Mouse (Mus musculus) megakaryocyte, embryonic 14.5 days (primary cell): Measurements from ENCODE around the gene Wfdc10. TPM values are rescaled to one million over a fixed set of nuclear protein-coding genes. Genes with fewer than 3 reads are reported as not detected.
"Not testable (repeated sequence)": the region's sequence is repeated elsewhere in the genome, so short reads cannot be mapped to it uniquely, and the experiment has no call there.

ENCODE experiments used
- H3K27me3 ChIP-seq: replicated peaks from 2 replicates; pipeline ENCODE3; 2012; ENCODE audit warnings: inconsistent platforms
- H3K36me3 ChIP-seq: replicated peaks from 2 replicates; pipeline ENCODE3; 2012; ENCODE audit warnings: low read length, inconsistent platforms, mixed read lengths
- H3K4me1 ChIP-seq: 2 replicates; pipeline ENCODE4 v1.6.1; 2012; ENCODE audit warnings: inconsistent platforms
- H3K4me3 ChIP-seq: replicated peaks from 2 replicates; pipeline ENCODE3; 2012; ENCODE audit warnings: moderate library complexity, mild to moderate bottlenecking, inconsistent platforms
- H3K9me3 ChIP-seq: 2 replicates; pipeline ENCODE4 v1.6.1; 2012; ENCODE audit warnings: inconsistent platforms
- FLI1 ChIP-seq: IDR thresholded peaks from 2 replicates; pipeline ENCODE4 v1.6.1; 2012; ENCODE audit warnings: low read length, inconsistent platforms, mixed read lengths
- GATA1 ChIP-seq: IDR thresholded peaks from 3 replicates; pipeline ENCODE4 v1.6.1; 2012; ENCODE audit warnings: mixed read lengths, low read length, inconsistent platforms, borderline replicate concordance
- polyA plus RNA-seq: library from polyadenylated mRNA; stranded (reverse); fragments of >175 nt; gene quantifications from 2 replicates; pipeline ENCODE4 v1.2.3, GENCODE M21; 2012; ENCODE audit warnings: low replicate concordance; ENCODE audit not compliant: insufficient read depth

The Wfdc10 gene
- polyA plus RNA-seq: not detected in 2 replicates

DNA sequence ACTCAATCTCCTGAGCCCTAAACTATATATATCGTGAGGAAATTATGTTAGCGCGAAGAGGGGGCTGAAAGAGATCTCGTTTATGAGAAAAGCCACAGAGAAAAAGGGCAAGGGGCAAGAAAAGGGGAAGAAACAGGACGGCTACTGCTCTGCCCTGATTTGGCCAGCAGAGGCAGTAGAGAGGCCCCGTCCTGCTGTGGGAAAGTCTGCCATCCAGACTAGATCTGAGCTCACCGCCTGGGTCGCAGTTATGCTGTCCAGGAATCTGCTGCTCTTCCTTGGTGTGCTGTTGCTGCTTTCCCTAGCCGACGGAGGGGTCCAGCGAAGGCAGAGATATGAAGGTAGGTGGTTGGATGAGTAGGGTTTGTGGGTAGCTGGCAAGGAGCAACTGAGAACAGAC, at the start of gene Wfdc10:
Gene Wfdc10 (plus strand): TSS at position 189 of the 400 bp plus-strand sequence.
- H3K27me3 ChIP-seq: peaks cover 6% of the 10 kb centered on the region
- no peaks in the 10 kb centered on the region for H3K36me3 ChIP-seq
- H3K4me3 ChIP-seq: no peak within 1 kb of the TSS
- H3K9me3 ChIP-seq: no peaks in the 10 kb centered on the region
- H3K4me1 ChIP-seq: peaks cover 8% of the 10 kb centered on the region
- TF ChIP-seq FLI1 (no peak), GATA1 (no peak)

GRCm38 (mm10) chr2:164608781-164609180, 47.1 kb upstream of the Wfdc10 start:
- Histone ChIP-seq H3K4me3 (no peak overlapping the region), H3K4me1 (no peaks in the 10 kb centered on the region), H3K36me3 (no peaks in the 10 kb centered on the region), H3K9me3 (peaks cover 2% of the 10 kb centered on the region), H3K27me3 (peaks cover 31% of the 10 kb centered on the region)
- no peak for TF ChIP-seq GATA1
- TF ChIP-seq FLI1: no peak

GRCm38 (mm10) chr2:164613471-164613870, 42.4 kb upstream of the Wfdc10 start, which contains the start of the genes Wfdc6b and Wfdc8:
Wfdc6b (plus strand) TSS chr2:164613522.
Wfdc8 (minus strand) TSS chr2:164613626.
- H3K4me1 ChIP-seq, H3K36me3 ChIP-seq: not testable (repeated sequence)

GRCm38 (mm10) chr2:164615386-164615785, 40.5 kb upstream of the Wfdc10 start:
- H3K9me3 ChIP-seq: no peaks in the 10 kb centered on the region
- H3K4me1 ChIP-seq: no peaks in the 10 kb centered on the region
- H3K4me3 ChIP-seq: peak overlapping the region; percentile 30
- TF ChIP-seq FLI1 (no peak), GATA1 (no peak)
- peaks cover 6% of the 10 kb centered on the region for H3K27me3 ChIP-seq
- H3K36me3 ChIP-seq: no peaks in the 10 kb centered on the region

More at GRCm38 (mm10) chr2:164613471-164613870, 42.4 kb upstream of the Wfdc10 start, which contains the start of the genes Wfdc6b and Wfdc8:
- not testable (repeated sequence) for H3K9me3 ChIP-seq, H3K4me3 ChIP-seq
- peaks cover 14% of the 10 kb centered on the region for H3K27me3 ChIP-seq

DNA sequence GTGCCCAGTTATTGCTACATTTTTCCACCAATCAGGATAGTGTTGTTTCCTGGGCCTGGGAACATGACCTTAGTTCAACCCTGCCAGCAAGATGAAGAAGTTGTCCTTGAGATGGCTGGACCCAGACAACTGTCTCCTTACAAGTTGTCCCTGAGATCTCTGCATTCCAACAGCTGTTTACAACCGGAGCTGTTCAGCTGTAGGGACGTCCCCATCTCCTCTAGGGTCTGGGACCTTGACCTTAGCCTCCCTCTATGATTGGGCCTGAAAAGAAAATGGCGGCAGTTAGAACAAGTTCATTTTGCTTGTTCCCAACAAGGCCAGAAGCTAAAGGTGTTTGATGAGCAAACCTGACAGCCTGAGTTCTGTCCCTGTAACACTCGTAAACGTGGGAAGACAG, 36.8 kb upstream of the Wfdc10 start:
- TF ChIP-seq FLI1 (no peak), GATA1 (no peak)
- Histone ChIP-seq H3K9me3 (no peaks in the 10 kb centered on the region), H3K27me3 (peaks cover 17% of the 10 kb centered on the region), H3K4me1 (no peaks in the 10 kb centered on the region), H3K36me3 (no peaks in the 10 kb centered on the region), H3K4me3 (no peak overlapping the region)

DNA sequence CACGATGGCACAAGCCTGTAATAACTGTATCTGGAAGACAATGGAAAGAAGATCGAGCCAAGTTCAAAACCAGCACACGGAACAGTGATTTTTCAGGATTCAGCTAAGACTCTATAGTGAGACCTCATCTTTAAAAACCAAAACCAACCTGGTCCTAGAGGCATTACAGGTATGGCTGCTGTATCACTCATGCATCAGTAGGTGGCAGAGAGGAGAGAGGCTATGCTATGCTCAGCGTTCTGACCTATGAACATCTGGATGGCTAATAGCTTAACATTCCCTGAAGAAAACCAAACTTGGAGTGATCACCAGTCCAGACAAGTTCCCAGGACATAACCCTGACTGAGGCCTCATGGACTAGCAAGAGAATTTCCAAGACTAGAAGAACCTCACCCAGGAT, 34.1 kb upstream of the Wfdc10 start:
- H3K4me1 ChIP-seq: no peaks in the 10 kb centered on the region
- H3K27me3 ChIP-seq: peaks cover 24% of the 10 kb centered on the region
- no peak overlapping the region for H3K4me3 ChIP-seq
- no peaks in the 10 kb centered on the region for H3K9me3 ChIP-seq
- TF ChIP-seq FLI1 (no peak), GATA1 (no peak)
- H3K36me3 ChIP-seq: no peaks in the 10 kb centered on the region

- Histone ChIP-seq H3K9me3 (peaks cover 16% of the 10 kb centered on the region), H3K27me3 (peaks cover 4% of the 10 kb centered on the region), H3K4me1 (no peaks in the 10 kb centered on the region), H3K4me3 (no peak overlapping the region), H3K36me3 (no peaks in the 10 kb centered on the region)
- TF ChIP-seq GATA1 (no peak), FLI1 (no peak)
Measured at GRCm38 (mm10) chr2:164635266-164635665, 20.6 kb upstream of the Wfdc10 start.

GRCm38 (mm10) chr2:164638696-164639095, 17.1 kb upstream of the Wfdc10 start, which contains the start of gene Wfdc16:
Wfdc16 (minus strand) TSS chr2:164638796.
- Histone ChIP-seq H3K4me3 (peak within 1 kb of the TSS; percentile 59), H3K36me3 (no peaks in the 10 kb centered on the region), H3K4me1 (0 out of 2 replicates have a peak, but pooled peaks cover 2% of the 10 kb centered on the region), H3K27me3 (peaks cover 6% of the 10 kb centered on the region), H3K9me3 (peaks cover 16% of the 10 kb centered on the region)
- TF ChIP-seq GATA1 (no peak), FLI1 (no peak)

DNA sequence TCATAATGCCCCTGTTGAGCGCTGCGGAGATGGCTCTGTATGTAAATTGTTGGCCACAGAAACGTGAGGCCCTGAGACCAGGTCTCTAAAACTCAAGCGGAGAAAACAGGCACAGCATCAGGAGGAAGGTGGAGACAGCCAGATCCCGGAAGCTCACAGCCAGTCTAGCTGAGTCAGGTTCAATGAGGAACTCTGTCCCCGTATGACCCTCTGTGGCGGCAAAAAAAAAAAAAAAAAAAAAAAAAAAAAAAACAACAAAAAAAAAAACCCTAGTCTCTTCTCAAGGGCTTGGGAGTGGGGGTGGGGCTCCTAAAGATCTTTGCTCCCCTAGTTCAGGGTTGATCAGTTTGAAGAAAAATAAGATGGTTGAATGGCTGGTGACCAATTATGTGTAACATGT, 14.7 kb upstream of the Wfdc10 start:
- H3K36me3 ChIP-seq: no peaks in the 10 kb centered on the region
- no peak overlapping the region for H3K4me3 ChIP-seq
- 0 out of 2 replicates have a peak, but pooled peaks cover 2% of the 10 kb centered on the region for H3K4me1 ChIP-seq
- H3K27me3 ChIP-seq: peaks cover 4% of the 10 kb centered on the region
- H3K9me3 ChIP-seq: peaks cover 12% of the 10 kb centered on the region
- TF ChIP-seq FLI1 (no peak), GATA1 (no peak)

DNA sequence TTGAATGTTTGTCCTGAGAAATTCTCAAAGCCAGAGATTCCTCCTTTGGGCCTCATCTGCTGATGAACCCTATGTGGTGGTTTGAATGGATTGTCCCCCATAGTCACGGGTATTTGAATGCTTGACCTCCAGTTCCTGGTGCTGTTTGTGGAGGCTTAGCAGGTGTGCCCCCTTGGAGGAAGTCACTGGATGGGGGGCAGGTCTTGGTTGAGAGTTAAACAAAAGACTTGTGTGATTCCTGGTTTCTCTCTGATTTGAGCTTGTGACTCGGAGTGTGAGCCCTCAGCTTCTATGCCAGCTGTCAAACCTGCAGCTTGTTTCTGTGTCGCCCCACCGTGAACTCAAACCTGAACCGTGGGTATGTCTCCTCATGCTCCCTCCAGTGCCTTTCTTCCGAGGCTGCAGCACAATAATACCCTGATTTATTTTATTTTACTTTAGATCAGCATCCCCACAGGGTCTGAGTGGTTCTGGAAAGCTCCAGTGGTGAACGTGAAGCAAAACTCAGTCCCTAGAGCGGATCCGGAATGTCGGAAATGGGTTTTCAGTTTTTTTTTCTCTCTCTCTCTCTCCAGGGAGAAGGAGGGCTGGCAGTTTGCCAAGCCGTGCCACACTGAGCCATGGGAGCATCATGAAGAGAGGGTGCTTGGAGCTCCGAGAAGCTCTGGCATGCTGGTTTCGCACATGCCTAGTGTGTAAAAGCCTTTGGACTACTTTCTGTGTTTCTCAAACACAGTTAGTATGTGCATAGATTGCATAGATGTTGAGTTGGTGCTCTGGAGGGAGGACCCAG, 13.8 kb upstream of the Wfdc10 start:
- Histone ChIP-seq H3K4me1 (0 out of 2 replicates have a peak, but pooled peaks cover 2% of the 10 kb centered on the region), H3K27me3 (peaks cover 4% of the 10 kb centered on the region), H3K36me3 (no peaks in the 10 kb centered on the region), H3K9me3 (peaks cover 12% of the 10 kb centered on the region), H3K4me3 (no peak overlapping the region)
- TF ChIP-seq GATA1 (no peak), FLI1 (no peak)

DNA sequence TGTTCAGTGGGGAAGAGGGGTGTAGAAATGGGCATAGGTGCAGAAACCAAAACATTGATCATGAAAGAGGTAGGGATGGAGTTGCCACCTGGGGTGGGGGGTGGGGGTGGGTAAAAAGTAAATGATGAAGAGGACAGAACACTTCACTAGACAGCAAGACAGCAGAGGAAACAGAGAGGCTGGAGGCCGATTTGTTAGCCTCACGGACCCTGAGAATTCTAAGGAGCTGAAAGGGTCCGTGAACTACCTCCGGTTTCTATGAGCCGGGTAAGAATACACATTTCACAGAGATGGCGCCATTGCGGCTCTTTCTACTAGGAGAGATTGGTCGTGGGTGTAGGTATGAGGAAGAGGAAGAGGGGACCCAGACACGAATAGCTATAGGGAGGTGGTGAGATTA, 637 bp downstream of the Wfdc10 start, which contains the start of gene Wfdc9:
Gene Wfdc9 (minus strand): TSS at position 101 of the 400 bp plus-strand sequence.
- H3K4me1 ChIP-seq: peaks cover 7% of the 10 kb centered on the region
- peaks cover 6% of the 10 kb centered on the region for H3K27me3 ChIP-seq
- no peaks in the 10 kb centered on the region for H3K9me3 ChIP-seq
- no peak within 1 kb of the TSS for H3K4me3 ChIP-seq
- no peaks in the 10 kb centered on the region for H3K36me3 ChIP-seq
- TF ChIP-seq FLI1 (no peak), GATA1 (no peak)
